Mouse (Mus musculus) ovary, postnatal 36 days (tissue): ENCODE data around the gene Sgca.
A peak's percentile ranks its signal among the peaks of the same experiment; 100 is the strongest.

Experiments
- DNase-seq: peaks from one replicate; pipeline ENCODE4 v3.0.0; 2022; ENCODE audit warnings: low spot score, mixed read lengths

Sgca gene

DNA sequence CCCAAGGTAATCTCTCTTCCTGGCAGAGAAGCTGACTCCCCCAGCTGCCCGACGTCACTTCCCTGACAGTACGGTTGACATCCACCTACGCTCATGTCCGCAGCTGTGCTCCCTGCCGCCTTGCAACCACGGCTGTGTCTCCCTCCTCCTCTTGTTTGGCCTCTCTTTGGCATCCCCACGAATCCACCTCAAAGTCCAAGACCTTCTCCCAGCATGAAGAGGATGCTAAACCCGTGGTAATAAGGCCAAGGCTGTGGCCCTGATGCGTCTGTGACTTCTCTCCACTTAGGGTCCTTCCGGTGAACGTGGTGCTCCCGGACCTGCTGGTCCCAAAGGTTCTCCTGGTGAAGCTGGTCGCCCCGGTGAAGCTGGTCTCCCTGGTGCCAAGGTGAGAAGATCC lies 33.1 kb downstream of the Sgca start:
- no peak for DNase-seq

DNA sequence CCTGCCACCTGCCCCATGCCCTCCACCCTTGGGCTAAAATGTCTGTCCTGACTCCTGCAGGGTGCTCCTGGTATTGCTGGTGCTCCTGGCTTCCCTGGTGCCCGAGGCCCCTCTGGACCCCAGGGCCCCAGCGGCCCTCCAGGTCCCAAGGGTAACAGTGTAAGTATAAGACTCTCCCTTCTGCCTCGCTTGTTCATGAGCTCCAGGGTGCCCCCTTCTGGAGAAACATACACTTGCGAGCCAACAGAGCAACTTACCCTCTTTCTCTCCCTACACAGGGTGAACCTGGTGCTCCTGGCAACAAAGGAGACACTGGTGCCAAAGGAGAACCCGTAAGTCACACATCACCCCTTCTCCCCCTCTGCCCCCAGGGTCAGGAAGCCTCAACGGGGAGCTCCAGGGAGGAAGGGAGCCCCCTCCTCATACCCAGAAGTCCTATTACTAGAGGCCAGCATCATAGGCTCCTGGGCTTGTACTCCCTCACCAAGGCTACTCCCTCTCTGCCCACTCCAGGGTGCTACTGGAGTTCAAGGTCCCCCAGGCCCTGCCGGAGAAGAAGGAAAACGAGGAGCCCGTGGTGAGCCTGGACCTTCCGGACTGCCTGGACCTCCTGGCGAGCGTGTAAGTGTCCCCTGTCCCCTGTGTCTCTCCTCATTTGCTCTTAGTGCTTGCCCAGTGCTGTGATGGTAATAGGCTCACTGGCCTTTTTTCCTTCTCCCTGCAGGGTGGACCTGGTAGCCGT lies 33.7 kb downstream of the Sgca start:
- DNase-seq = no peak

DNA sequence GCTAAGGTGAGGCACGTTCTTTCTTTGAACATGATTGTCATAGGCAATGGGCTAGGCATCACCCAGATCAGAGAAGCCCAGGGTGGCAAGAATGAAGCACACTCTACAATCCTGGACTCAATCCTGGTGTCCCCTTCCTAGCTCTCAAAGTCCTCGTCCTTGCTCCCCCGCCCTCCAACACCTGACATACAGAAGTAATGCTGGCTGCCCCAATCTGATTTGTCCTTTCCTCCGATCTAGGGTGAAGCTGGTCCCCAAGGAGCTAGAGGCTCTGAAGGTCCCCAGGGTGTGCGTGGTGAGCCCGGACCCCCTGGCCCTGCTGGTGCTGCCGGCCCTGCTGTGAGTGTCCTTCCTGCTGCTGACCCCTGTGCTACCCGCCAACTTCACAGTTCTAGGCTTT lies 34.4 kb downstream of the Sgca start:
- no peak for DNase-seq

DNA sequence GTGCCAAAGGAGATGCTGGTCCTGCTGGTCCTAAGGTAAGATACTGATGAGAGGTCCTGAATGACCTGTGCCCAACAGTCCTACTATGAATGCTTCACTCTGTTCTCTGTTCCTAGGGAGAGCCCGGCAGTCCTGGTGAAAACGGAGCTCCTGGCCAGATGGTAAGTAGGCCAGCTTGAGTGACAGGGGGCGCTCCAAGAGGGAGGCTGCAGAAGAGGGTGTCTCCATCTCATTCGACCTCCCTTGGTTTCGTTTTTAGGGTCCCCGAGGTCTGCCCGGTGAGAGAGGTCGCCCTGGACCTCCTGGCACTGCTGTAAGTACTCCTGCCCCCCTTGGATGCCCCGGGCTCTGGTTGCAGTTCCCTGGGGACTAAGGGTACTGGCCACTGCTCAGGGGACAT lies 35.0 kb downstream of the Sgca start:
- no peak for DNase-seq

DNA sequence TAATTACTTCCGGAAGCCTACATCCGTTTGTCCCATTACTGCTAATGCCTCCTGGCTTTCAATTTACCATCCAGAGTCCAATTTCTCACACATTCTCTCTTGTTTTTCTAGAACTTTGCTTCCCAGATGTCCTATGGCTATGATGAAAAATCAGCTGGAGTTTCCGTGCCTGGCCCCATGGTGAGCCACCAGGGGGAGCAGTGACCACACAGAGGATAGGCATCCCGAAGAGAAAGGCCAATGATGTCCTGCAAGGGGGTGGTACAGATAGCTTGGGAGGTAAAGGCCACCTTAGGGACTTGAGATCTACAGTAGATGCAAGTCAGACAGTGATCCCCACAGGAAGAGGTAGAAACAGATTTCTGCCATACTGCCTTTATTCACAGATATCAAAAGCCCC lies 36.8 kb downstream of the Sgca start:
- peak; percentile 74 for DNase-seq

DNA sequence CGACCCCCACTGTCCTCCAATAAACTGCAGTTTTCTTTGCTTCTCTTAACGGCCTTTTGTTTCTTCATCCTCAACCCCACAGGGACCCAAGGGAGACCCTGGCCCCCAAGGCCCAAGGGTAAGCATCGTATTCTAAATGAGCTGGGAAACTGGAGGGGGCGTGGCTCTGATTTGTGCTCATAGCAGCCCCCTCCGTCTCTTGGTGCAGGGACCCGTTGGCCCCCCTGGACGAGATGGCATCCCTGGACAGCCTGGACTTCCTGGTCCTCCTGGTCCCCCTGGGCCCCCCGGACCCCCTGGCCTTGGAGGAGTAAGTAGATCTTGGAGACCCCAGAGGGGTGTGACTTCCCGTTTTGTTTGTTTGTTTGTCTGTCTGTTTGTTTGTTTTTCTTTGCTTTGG lies 37.8 kb downstream of the Sgca start:
- DNase-seq = no peak

DNA sequence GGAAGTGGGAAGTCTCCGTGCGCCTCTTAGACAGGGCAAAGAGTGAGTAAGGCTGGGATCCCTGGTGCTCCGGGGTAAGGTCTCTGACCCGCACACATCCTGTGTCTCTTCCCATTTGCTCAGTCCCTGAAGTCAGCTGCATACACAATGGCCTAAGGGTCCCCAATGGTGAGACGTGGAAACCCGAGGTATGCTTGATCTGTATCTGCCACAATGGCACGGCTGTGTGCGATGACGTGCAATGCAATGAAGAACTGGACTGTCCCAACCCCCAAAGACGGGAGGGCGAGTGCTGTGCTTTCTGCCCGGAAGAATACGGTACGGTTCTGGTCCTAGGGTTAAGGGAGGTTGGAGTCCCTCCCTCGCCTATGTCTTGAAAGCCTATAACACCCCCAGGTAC lies 38.3 kb downstream of the Sgca start:
- no peak for DNase-seq

DNA sequence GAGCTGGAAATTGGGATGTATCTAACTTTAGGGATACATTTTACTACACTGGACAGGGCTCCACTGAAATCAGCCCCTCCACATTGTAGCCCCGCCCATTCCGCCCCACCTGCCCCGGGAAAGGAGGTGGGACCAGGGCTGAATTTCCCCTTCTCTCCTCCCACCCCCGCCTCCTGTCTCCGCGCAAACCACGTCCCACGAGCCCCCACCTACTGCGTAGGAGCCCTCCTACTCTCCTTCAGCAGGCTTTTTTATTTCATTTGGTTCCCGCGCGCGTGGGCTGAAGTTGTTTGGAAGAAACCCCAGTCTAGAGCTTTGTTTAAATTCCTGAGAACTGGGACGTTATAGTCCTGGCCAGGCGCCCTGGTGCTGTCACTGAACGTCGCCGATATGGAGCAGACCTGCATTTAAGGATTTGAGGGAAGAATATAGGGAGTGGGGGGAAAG lies 38.8 kb downstream of the Sgca start:
- DNase-seq = no peak

DNA sequence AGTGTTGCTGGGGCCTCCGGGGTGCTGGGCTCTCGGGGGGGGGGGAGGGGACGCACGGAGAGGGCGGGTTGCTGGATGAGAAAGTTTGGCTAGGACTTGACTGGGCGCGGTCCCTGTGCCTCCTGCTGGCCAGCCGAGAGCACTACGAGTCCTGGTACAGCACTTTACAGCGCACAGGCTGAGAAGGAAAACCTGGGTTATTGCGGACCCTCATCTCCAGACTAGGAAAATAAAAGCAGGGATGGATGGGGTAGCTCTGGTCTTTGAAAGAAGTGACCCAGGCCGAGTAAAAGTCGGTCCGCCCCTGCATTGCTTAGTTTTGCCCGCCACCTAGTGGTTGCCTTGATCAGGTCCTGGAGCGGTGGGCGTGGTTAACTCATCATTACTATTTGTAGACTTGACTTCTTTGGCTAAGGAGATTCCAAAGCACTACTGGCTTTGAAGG lies 39.3 kb downstream of the Sgca start:
- DNase-seq = peak; percentile 85

DNA sequence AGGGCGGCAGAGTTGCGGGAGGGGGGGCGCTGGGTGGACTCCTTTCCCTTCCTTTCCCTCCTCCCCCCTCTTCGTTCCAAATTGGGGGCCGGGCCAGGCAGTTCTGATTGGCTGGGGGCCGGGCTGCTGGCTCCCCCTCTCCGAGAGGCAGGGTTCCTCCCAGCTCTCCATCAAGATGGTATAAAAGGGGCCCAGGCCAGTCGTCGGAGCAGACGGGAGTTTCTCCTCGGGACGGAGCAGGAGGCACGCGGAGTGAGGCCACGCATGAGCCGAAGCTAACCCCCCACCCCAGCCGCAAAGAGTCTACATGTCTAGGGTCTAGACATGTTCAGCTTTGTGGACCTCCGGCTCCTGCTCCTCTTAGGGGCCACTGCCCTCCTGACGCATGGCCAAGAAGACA lies 40.1 kb downstream of the Sgca start, which contains the start of gene Col1a1:
TSS of gene Col1a1 (plus strand) at position 180 of the 400 bp plus-strand sequence.
- peak; percentile 58 for DNase-seq

DNA sequence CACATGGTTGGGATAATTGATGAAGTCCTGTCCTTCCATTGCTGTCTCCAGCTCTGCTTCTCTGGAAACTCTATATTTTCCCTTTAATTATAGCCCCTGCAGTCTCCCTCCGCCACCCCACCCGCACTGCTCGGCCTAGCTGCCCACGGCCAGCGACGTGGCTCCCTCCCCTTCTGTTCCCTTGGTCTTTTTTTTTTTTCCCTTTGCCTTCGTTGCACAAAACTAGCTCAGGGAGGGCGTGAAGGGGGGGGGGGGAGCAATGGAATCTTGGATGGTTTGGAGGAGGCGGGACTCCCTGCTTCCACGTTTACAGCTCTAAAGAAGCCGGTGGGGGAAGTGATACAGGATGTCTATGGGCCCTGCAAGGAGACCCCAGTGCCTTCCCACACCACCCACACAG lies 41.6 kb downstream of the Sgca start:
- no peak for DNase-seq

DNA sequence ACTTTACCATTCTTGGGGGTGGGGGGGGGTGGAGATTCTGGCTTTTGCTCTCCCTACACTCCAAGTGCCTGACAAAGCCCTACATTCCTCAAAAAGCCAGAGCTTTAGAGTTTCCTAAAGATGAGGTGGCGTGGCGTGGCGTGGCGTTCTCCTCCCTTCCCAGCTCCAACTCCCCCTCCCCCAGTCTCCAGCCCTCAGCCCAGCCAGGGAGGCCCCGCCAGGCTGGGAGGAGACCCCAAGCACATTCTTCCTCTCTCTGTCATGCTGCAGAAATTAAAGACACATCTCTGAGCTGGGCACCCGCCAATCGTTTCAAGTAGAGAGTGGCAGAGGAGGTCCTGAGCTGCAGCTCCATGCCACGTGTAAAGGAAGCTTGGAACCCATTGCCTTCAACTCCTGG lies 42.5 kb downstream of the Sgca start:
- no peak for DNase-seq

DNA sequence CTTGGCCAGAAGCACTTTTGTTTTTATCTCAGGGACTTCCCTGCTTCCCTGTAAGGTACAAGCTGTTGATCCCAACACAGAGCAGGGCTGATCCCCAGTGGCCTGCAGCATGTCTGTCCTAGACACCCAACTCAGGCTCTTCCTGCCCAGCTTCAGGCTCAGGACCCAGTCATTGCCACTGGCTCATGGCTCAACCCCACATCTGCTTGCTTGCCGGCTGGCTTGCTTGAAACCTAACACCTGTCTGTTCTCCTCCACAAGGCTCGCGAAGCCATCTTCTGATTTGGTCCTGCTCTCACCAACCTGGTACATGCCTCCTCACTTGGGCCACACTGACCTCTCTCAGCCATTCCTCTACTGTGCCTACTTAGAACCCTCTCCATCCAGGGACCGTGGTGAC lies 46.0 kb downstream of the Sgca start:
- no peak for DNase-seq

DNA sequence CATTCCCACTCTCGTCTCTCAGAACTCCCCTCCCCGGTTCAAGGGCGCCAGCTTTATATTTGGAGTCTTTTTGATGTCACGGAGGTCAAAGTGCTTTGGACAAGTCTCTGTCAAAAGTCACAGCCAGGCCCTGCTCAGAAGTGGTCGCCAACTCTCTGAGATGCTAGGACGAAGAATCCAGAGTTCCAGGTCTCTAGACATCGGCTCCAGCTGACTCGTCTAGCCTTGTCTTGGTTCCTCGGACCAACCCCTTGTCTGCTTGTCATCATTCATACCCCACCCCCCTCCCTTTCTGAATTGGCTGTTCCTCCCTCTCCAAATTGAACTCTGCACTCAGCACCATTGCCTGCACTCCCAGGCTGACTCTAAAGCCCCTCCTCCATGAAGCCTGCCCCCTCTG lies 46.5 kb downstream of the Sgca start:
- DNase-seq = no peak

DNA sequence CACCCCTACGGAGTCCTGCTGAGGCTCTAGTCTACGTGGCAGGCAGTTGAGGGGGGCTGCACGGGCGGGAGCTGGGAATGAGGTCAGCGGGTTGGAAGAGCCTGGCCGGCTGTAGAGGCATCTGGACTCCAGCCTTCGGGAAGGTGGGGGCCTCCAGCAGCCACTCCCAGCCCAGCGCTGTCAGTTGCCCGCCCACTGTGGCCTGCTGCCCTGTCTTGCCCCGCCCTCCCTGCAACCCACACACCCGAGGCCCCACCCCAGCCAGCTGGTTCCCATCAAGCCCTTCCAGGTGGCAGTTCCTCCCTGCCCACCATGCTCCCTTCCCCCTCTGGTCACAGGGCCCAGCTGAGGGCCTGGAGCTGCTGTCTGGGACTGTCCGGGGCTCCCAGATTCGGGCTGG lies 47.3 kb downstream of the Sgca start:
- peak; percentile 81 for DNase-seq

DNA sequence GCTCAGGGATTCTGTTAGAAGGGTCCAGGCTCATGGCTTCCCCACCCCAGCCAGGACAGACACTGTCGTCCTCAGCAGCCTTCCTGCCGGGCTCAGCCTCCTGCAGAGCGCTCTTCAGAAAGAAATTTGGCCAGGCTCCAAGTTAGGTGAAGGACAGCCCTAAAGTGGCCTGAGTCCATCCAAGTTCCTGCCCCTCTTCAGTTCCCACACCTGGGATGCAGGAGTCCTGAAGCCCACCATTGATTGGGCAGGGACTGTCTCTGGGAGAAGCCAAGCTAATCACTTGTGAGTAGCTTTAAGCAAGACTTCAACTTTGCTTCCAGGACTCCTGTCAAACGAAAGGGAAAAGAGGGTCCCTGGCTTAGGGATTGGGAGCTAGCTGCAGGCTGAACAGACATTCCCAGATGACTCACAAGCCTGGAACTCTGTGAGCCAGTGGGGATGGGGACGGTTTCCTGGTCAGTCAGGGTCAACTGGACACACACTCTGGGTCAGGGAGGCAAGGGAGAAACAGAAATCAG lies 48.3 kb downstream of the Sgca start:
- no peak for DNase-seq

DNA sequence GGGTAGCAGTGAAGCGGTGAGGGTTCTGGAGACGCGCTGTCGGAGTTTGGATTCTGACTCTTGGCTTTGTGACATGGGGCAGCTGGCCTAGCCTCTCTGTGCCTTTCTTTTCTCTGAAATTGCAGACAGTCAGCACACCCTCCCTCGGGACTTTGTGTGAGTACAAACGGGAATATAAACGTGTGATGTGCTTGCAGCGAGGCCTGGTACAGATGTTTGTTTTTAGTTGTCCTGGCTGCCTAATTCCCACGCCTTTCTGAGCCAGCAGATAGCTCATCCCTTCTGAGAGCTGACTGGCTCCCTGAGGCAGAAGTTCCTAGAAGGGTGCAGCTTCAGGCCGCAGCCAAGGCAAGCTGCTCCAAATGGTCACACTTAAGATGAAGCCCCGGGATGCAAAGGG lies 49.7 kb downstream of the Sgca start:
- DNase-seq = no peak

DNA sequence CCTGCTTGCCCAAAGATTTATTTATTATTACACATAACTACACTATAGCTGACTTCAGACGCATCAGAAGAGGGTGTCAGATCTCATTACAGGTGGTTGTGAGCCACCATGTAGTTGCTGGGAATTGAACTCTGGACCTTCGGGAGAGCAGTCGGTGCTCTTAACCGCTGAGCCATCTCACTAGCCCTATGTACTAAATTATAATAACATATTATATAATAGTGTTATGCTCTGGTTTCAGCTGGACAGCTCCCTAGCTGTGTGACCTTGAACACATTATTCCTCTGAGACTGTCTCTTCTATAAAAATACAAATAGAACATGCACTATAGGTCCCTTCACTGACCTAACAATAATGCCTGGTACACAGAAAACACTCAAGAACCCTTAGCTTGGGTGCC lies 51.1 kb downstream of the Sgca start:
- no peak for DNase-seq

DNA sequence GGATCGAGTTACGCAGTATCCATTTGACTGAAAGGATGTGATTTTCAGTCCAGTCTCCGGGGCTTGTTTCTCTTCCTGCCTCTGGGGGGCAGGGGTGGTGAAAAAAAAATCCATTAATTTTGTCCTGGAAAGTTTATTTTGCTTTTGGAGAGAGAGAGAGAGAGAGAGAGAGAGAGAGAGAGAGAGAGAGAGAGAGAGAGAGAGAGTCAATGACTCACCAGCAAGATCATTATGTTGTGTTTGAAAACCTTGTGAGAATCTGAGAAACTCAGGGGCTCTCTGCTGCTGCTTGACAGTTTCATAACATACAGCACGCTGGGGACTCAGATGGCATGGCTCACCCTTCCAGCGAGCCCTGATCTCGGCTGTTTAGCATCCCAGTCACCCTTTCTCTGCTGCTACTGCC lies 55.1 kb downstream of the Sgca start:
- no peak for DNase-seq

DNA sequence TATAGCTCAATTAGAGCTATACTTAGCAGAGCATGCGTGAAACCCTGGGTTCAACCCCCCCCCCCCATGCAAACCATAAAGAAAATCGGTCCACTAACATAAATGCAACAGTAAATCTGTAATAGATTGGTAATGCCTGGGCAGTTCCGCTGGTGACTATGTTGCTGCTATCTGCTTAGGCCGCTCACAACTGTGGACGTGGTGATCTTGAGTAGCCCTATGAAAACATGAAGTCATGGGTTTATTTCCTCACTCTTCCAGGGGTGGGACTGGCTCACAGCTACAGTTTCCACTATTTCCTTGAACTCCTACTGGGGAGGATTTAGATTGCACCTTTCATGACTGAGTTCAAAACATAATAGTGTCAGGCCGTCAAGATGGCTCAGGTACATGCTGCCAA lies 58.4 kb downstream of the Sgca start:
- no peak for DNase-seq

DNA sequence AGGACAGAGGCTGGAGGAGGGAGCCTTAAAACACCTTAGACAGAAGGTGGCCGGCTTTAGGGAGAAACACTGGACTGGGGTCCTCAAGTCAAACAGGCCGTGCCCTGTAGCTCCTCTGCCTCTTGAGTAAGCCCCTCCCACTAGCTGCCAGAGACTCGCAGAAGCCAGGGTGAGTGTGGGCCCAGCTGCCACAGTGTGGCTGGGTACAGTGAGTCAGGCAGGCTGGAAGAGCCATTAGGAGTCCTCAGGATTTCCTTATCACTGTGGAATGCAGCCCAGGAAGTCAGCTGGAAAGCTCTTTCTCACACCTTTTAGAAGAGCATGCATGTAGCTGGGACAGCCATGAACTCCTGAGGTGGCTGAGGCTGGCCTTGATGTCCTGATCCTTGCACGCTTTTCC lies 59.6 kb downstream of the Sgca start:
- no peak for DNase-seq

DNA sequence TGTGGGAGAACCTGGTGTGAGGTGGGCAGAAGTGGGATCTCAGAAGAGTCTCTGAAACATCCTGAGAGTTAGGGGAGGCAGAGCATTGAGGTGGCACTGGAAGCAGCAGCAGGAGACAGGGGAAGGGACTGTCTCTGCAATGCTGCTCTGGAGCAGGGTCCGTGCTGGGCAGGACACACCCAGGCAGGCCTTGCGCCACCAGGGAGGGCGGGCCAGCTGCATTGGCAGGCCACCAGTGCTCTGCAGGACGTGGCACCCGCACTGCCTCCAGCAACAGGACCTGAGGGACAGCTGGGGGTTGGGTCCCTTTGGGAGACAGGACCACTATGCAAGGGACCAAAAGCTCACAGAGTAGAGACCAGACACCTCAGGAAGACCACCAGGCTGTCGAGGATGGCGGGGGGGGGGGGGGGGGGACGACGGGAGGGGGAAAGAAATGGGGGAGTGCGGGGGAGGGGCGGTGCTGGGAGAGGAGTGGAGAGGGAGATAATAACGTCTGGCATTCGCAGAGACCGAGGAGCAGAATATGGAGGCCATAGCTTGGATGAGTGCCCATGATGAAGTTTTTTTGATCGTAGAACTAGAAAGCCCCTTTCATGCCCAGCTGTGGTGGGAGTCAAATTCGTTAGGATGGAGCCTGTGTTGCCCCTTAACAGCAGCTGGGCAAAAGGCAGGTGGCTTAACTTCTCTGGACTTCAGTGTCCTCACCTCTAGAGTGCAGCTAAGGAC lies 60.3 kb downstream of the Sgca start:
- peak; percentile 63 for DNase-seq

DNA sequence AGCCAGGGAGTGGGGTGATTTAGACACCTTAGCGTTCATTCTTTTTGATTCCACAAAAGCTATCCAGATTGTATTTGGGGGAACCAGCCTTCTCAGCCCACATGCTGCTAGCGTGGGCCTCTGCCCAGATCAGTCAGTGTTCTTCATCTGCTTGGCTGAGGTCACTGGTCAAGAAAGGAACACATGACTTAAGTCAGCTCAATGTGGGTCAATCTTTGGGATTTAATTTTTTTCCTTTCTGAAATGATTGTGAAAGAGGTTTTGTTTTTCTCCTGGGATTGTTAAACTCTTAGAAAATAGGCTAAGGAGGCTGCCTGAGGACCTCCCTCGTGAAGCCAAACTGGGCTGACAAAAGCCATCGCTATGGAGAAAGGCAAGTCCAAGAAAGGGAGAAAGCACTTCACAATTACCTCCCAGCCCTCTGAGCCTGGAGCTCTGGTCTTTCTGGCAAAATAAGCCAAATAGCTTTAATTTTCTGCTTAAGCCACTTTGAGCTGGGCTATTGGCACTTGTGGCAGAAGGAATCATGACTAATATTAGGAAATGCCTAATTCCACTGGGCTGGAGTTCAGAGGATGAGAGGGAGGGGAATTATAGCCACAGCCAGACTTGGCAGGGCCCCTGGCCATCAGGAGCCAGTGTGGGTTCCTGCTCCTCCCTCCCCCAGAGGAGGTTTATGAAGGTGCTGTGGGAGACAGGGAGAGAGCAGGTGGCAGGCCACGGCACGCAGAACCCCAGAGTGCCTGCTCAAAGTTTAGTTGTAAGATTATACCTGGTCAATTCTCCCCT lies 62.6 kb downstream of the Sgca start:
- no peak for DNase-seq
